ENCODE assay signal across 11 mouse cellular contexts in genomic region chr14:76936671-76937070, GRCm38 (mm10).
DNase-seq lines count a peak whose midpoint lies in the region; ATAC-seq and TF ChIP-seq lines count a peak whose summit lies in the region.
"Had no signal": no experiment of that assay in that cellular context is flagged by ENCODE, and none has a peak within 500 bp of the region (broad histone marks: within the 10 kb centered on the region; RNA-seq: fewer than 3 reads in every experiment).

No protein-coding gene starts in this region.

- no peak overlapping the region for H3K4me2 ChIP-seq in kidney, embryonic 16.5 days (replicated peaks; ENCODE audit: low read depth, low read length)
- no peak overlapping the region for H3K4me2 ChIP-seq in forebrain, embryonic 14.5 days (ENCODE audit: low read length)
- H3K4me2 ChIP-seq in forebrain, embryonic 13.5 days = no peak overlapping the region
- H3K4me2 ChIP-seq: hindbrain, embryonic 15.5 days; liver, embryonic 12.5 days had no signal

- no peak overlapping the region for H3K9ac ChIP-seq in kidney, embryonic 16.5 days (replicated peaks; ENCODE audit: low read length)
- no peak overlapping the region for H3K9ac ChIP-seq in forebrain, embryonic 14.5 days (ENCODE audit: low read length)
- no peak overlapping the region for H3K9ac ChIP-seq in forebrain, embryonic 13.5 days
- H3K9ac ChIP-seq: forebrain, postnatal 0 days; hindbrain, embryonic 15.5 days; liver, embryonic 12.5 days had no signal

- H3K36me3 ChIP-seq in kidney, embryonic 16.5 days (ENCODE audit: insufficient read depth, low read length) = no peaks in the 10 kb centered on the region
- H3K36me3 ChIP-seq in forebrain, embryonic 14.5 days (ENCODE audit: control insufficient read depth, insufficient read depth, low read length) = no peaks in the 10 kb centered on the region
- no peaks in the 10 kb centered on the region for H3K36me3 ChIP-seq in forebrain, embryonic 13.5 days (ENCODE audit: poor library complexity, severe bottlenecking)
- H3K36me3 ChIP-seq: hindbrain, embryonic 15.5 days; liver, embryonic 12.5 days had no signal

- H3K4me1 ChIP-seq in kidney, embryonic 16.5 days (ENCODE audit: insufficient read depth, low read length) = peaks cover 12% of the 10 kb centered on the region; the same call in 1 of the 2 replicates
- H3K4me1 ChIP-seq in cerebellum, adult 2 months (ENCODE audit: control insufficient read depth, insufficient read depth, low read length) = peaks cover 4% of the 10 kb centered on the region; the same call in 1 of the 2 replicates
- H3K4me1 ChIP-seq in forebrain, embryonic 14.5 days (ENCODE audit: control insufficient read depth, insufficient read depth, low read length) = no peaks in the 10 kb centered on the region
- no peaks in the 10 kb centered on the region for H3K4me1 ChIP-seq in forebrain, embryonic 13.5 days
- H3K4me1 ChIP-seq: hindbrain, embryonic 15.5 days; liver, embryonic 12.5 days had no signal

- H3K4me3 ChIP-seq in kidney, embryonic 16.5 days (ENCODE audit: low read length) = no peak overlapping the region
- H3K4me3 ChIP-seq in cerebellum, adult 2 months (replicated peaks; ENCODE audit: insufficient read depth, low read depth, low read length) = no peak overlapping the region
- H3K4me3 ChIP-seq in forebrain, embryonic 14.5 days (ENCODE audit: low read depth, low read length) = no peak overlapping the region
- no peak overlapping the region for H3K4me3 ChIP-seq in forebrain, embryonic 13.5 days
- H3K4me3 ChIP-seq: hindbrain, embryonic 15.5 days; liver, embryonic 12.5 days; myocyte had no signal

- TF ChIP-seq POLR2A in cerebellum, adult 2 months (IDR thresholded peaks at IDR 0.05; ENCODE audit: borderline replicate concordance, insufficient read depth, low read length) = no peak

- WGBS in kidney, embryonic 16.5 days = 91% methylated on average over 1 of the region's 1 CpGs
- WGBS in cerebellum, adult 2 months = 38% methylated on average over 1 of the region's 1 CpGs
- WGBS in forebrain, embryonic 14.5 days = 95% methylated on average over 1 of the region's 1 CpGs
- WGBS in forebrain, embryonic 13.5 days = 93% methylated on average over 1 of the region's 1 CpGs

- H3K27ac ChIP-seq in kidney, embryonic 16.5 days (ENCODE audit: low read length) = no peak overlapping the region
- no peak overlapping the region for H3K27ac ChIP-seq in cerebellum, adult 2 months (ENCODE audit: insufficient read depth, low read length)
- no peak overlapping the region for H3K27ac ChIP-seq in forebrain, embryonic 14.5 days (ENCODE audit: low read depth, low read length)
- no peak overlapping the region for H3K27ac ChIP-seq in forebrain, embryonic 13.5 days
- H3K27ac ChIP-seq: hindbrain, embryonic 15.5 days; liver, embryonic 12.5 days had no signal

- TF ChIP-seq CTCF in cerebellum, adult 2 months (IDR thresholded peaks at IDR 0.05; ENCODE audit: borderline replicate concordance, insufficient read depth, low read depth, low read length) = no peak

- ATAC-seq in kidney, embryonic 16.5 days (ENCODE audit: low FRiP score, low TSS enrichment) = no peak
- ATAC-seq in forebrain, embryonic 14.5 days = no peak
- ATAC-seq in forebrain, embryonic 13.5 days = no peak
- ATAC-seq: forebrain, postnatal 0 days; liver, embryonic 12.5 days had no signal

- H3K9me3 ChIP-seq in kidney, embryonic 16.5 days (ENCODE audit: low read length) = no peaks in the 10 kb centered on the region
- no peaks in the 10 kb centered on the region for H3K9me3 ChIP-seq in forebrain, embryonic 14.5 days (replicated peaks; ENCODE audit: control insufficient read depth, low read length)
- H3K9me3 ChIP-seq in forebrain, embryonic 13.5 days (replicated peaks) = no peaks in the 10 kb centered on the region
- H3K9me3 ChIP-seq: hindbrain, embryonic 15.5 days; liver, embryonic 12.5 days had no signal

- peak; percentile 28 for DNase-seq in kidney, adult 11 months
- DNase-seq in brain, adult 2 months (ENCODE audit: low read depth, low spot score) = peak; percentile 81
- peak; percentile 35 to 58 for DNase-seq in cerebellum, adult 2 months
- DNase-seq in kidney, postnatal 14 days = peak; percentile 76
- DNase-seq in forebrain, embryonic 14.5 days (ENCODE audit: low spot score) = no peak
- DNase-seq: forebrain, postnatal 0 days had no signal

- H3K27me3 ChIP-seq in kidney, embryonic 16.5 days (ENCODE audit: insufficient read depth, low read length) = no peaks in the 10 kb centered on the region
- H3K27me3 ChIP-seq in cerebellum, adult 2 months (ENCODE audit: control insufficient read depth, insufficient read depth, low read length) = no peaks in the 10 kb centered on the region
- H3K27me3 ChIP-seq in forebrain, embryonic 14.5 days (replicated peaks; ENCODE audit: control insufficient read depth, insufficient read depth, low read length) = no peaks in the 10 kb centered on the region
- H3K27me3 ChIP-seq in forebrain, embryonic 13.5 days = no peaks in the 10 kb centered on the region
- H3K27me3 ChIP-seq: hindbrain, embryonic 15.5 days; liver, embryonic 12.5 days had no signal
